Mouse (Mus musculus) lung, postnatal 4 days (tissue): ENCODE measurements around the gene Egr4.

Source experiments
- DNase-seq, 2 experiments: peaks; one replicate each; pipeline ENCODE4 v3.0.0; 2021

Egr4 gene

DNA sequence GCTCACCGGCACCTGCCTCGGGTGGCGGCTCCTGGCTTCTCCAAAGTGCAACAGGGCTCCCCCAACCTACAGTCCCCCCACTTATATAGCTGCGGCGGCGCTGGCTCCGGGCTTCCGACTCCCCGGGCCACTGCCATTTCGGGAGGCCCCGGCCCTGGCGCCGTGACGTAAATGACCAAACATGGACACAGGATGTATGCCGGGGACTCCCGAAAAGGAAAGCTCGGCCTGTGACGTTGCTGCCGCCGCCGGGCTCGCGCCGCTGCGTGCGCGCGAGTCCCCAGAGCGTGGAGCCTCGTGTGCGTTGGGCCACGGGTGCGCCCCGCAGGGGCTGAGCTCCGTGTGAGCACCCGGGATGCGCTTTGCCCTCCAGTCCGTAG, at the start of gene Egr4:
Gene Egr4, minus strand, starts transcription at position 59 of the 380 bp plus-strand sequence.
- DNase-seq, result peak; percentile 15 to 39

- DNase-seq, result no peak
These were observed 49.0 kb upstream of the Egr4 start for GRCm38 (mm10) chr6:85562374-85562773.

DNA sequence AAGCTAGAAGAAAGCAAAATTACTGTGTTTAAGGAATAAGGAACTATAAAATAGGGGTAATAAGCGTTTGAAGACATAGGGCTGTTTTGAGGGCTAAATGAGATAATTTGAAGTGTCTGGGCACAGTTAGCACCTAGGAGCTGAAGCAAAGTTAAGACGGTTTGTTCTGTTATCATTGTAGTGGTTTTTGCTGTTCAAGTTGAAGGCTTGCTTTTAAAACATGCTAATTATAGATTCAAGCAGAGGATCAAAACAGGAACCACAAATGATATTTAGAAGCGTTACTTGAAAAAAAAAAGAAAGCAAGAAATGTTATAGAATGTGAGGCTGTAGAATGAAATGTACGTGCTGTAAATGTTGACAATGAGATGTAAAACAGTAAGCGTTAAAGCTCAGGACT, 34.3 kb upstream of the Egr4 start:
- no peak for DNase-seq

- no peak for DNase-seq
These were observed 31.0 kb upstream of the Egr4 start for GRCm38 (mm10) chr6:85544251-85544881.

GRCm38 (mm10) chr6:85543351-85544175, 30.2 kb upstream of the Egr4 start:
- no peak for DNase-seq

- no peak for DNase-seq
These were observed 9.4 kb upstream of the Egr4 start for GRCm38 (mm10) chr6:85522825-85523224.

- no peak for DNase-seq
These were observed 8.6 kb upstream of the Egr4 start for GRCm38 (mm10) chr6:85522026-85522425.

DNA sequence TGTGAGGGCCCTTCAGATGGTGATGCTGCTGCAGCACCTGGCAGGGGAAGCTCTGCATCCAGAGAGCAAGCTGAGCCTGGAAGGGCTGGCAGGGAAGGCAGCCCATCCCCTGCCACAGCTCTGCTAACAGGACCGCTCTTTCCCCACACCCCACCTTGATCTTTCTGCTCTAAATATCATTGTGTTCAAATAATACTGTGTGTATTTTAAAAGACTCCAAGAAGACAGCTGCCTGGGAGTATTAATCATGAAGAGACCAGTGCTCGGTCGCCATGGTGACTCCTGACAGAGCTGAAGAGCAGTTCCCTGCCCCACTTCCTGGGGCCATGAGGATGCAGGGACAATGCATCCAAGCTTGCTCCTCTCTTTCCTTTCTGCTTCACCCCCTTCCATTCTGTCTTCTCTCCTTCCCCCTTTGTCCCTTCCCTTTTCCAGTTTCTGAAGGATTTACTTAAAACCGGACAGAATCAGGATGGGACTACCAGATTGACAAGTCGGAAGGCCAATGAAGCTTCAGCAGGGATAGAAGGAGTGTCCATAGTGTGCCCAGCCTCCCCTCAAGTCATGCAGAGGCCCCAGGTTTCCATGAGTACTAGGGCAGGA, 4.8 kb upstream of the Egr4 start:
- DNase-seq, result no peak

DNA sequence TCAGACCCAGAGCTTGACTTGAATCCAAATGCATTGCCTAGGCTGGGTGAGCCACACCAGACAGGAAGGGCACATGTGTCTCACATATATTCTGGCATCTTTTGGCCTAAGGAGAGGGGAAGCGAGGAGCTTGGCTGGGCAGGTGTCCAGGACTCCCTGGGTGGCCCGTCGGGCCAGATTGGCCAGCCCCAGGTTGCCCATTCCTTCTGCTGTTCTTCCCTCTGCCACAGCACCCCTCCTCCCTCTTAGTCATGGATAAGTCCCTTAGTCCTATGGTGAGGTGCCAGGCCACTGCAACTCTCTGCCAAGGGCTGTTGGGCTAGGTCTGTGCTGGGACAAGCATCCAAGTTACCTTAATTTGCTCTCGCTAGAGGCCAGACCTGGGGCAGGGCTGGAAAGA, 2.6 kb upstream of the Egr4 start:
- DNase-seq, result no peak

DNA sequence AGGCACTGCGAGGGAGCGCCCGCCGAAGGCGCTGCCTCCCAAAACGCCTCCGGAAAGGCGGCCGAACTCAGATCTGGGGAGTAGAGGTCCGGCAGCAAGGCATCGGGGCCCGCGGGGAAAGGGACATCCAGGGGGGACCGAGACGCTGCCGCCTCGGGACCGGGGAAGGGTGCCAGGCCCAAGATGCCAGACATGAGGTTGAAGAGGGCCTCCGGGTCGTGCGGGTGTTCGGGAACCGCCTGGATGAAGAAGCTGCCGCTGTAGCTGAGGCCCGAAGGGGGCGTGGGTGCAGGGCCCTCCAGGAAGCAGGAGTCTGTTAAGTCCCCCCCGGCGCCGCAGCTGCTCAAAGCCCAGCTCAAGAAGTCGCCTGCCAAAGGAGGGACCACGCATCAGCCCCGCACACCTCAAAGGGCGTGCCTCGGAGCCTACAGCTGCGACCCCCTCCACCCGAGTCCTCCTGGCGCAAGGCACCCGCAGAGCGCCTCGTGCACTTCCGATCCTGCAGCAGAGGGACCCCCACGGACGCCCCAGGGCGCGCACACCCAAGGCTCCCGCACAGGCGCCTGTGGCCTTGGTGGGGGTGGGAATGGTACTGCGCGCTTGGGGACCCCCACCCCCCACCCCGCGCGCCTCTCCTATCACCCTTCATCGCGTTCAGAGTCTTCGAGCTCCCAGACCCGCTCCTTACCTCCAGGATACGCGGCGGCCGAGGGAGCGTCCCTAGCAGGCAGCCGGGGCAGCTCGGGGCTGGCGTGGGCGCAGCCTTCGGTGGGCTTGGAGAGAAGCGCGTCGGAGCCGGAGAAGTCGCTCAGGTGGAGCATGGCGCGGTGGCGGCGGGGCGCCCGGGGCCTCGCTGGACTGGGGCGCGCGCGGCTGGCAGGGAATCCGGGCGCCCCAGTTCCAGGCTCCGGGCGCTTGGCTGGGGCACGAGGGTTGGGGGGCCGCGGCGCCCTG, 535 bp downstream of the Egr4 start:
- DNase-seq, result no peak

- DNase-seq, result no peak
These were observed 1.3 kb downstream of the Egr4 start for GRCm38 (mm10) chr6:85512056-85512440.

- peak; percentile 62 to 63 for DNase-seq
These were observed 1.9 kb downstream of the Egr4 start for GRCm38 (mm10) chr6:85511286-85512055.

- DNase-seq, result peak in 1 of 2 experiments; percentile 19
These were observed 2.9 kb downstream of the Egr4 start for GRCm38 (mm10) chr6:85510476-85510875.

DNA sequence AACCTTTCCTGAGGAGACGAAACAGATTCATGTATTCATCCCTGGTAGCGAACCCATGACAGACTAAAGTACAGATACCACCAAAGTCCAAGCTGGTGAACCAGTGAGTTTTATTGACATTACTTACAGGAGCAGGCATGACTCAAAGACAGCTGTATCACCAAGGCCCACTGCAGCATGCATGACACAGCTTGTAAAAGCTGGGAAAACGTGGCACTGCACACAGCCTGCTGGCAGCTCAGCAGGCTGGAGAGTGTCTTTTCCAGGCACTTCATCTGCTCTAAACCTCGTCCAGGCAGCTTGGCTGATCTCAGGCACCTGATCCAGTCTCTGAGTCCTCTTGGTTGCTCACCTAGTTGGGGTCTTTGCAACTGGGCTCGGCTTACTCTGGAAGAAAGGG, 4.8 kb downstream of the Egr4 start:
- DNase-seq, result no peak

- DNase-seq, result no peak
These were observed 8.5 kb downstream of the Egr4 start for GRCm38 (mm10) chr6:85504908-85505307.

DNA sequence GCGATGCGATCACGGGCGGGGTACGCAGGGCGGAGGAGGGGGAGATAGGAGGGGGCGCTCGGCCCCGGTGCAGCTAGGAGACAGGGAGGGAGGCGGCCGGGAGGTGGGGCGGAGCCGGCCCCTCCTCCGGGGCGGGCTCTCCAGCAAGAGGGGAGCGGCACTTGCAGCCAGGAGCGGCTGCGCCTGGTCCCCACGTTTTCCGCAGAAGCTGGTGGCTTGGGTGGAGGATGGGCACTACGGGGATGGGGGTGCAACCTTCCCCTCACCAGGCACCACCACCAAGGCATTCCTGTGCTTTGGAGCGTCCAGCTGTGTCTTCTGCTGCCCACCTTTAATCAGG, 10.5 kb downstream of the Egr4 start, which contains the start of gene Fbxo41:
Gene Fbxo41, minus strand, starts transcription at position 84 of the 340 bp plus-strand sequence.
- DNase-seq, result peak in 1 of 2 experiments; percentile 15

DNA sequence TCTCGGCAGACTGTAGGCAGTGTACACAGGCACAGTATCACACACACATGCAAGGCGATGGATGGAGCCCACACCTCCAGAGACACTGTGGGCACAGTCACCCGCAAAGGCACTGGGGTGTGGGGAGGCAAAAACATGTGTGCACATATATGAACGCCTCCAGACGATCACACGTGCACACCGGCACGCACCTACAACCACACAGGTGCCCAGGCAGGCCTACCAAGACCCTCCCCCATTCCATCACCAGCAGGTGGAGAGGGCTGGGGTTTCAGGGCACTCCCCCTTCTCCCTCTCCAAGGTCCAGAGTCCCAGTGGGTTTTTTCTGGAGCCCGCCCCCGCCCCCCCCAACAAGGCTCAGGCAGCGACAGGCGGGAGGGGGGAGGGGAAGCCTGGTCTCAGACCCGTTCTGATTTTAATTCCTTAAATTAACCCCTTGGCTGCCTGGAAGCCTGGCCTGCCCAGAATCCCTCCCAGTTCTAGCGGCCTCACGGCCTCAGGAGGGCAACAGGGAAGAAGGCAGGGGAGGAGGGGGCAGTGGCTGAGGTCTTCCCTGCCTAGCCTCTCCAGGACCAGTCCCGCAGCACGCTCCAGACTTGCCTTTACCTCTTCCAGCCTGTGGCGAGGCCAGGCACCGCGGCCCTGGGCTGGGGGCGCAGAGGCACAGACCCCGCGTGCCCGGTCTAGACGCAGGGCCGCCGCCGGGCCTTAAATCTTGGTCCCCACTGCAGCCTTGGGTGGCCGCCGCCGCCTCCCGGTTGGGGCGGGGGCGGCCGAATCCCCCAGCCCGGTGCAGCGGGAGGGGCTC, 11.1 kb downstream of the Egr4 start:
- no peak for DNase-seq

- no peak for DNase-seq
These were observed 11.8 kb downstream of the Egr4 start for GRCm38 (mm10) chr6:85501571-85502102.

- DNase-seq, result no peak
These were observed 13.0 kb downstream of the Egr4 start for GRCm38 (mm10) chr6:85500416-85500815.

DNA sequence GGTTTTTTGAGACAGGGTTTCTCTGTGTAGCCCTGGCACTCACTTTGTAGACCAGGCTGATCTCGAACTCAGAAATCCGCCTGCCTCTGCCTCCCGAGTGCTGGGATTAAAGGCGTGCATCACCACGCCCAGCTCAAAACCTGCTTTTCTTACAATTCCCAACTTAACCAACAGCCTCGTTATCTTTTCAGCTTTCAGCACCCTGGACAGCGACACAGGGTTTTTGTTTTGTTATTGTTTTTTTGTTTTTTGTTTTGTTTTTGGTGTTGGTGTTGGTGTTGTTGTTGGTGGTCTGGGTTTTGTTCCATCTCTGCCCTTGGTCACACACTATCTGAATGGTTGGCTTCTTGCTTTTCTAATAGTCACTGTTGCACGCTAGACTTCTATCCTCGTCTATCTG, 15.2 kb downstream of the Egr4 start:
- no peak for DNase-seq

DNA sequence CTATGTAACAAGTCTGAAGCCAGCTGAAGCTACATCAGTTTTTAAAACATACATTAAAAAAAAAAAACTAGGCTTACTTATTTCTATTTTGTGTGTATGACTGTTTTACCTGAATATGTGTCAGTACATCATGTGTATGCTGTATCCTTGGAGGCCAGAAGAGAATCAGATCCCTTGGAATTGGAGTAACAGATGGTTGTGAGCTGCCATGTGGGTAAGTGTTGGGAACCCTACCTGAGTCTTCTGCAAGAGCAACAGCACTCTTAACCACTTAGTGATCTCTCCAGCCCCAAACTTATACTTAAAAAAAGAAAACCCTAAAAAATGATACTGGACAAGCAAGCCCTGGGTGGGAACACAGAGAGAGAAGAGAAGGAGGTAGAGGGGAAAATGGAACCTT, 16.4 kb downstream of the Egr4 start:
- DNase-seq, result no peak
